Comparison of ENCODE assay signal across 10 mouse cellular contexts in the genomic region with DNA sequence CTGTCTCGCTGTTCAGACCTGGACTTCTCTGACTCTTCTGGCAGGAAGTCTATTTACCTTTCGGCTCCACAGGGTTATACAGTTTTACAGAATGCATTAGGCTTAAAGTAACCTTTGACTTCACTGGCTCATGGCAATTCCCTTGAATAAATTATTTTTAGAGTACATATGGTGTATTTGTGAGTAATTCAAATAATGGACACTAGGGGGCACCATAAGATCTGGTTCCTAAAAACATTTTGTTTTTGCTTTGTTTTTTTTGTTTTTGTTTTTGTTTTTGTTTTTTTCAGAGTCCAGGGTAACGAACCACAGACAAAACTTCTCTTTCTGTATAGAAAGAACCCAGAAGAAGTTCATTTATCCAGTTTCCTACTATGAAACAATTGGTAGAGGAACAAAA. TPM values are rescaled to one million over a fixed set of nuclear protein-coding genes. Genes with fewer than 3 reads are reported as not detected.
DNase-seq lines count a peak whose midpoint lies in the region; ATAC-seq lines count a peak whose summit lies in the region.
"Had no signal": no experiment of that assay in that cellular context is flagged by ENCODE, and none has a peak within 500 bp of the region (broad histone marks: within the 10 kb centered on the region; RNA-seq: fewer than 3 reads in every experiment).

No protein-coding gene starts in this region.

- intact Hi-C loops in gastrocnemius, postnatal 36 days (cut with DNase I) = no loop called here

- no peak overlapping the region for H3K27ac ChIP-seq in hindbrain, embryonic 11.5 days (ENCODE audit: low read depth, low read length)
- H3K27ac ChIP-seq in hindbrain, embryonic 10.5 days = no peak overlapping the region
- H3K27ac ChIP-seq in kidney, embryonic 14.5 days (ENCODE audit: low read depth, low read length) = no peak overlapping the region
- H3K27ac ChIP-seq: lung, embryonic 15.5 days had no signal

- 48% methylated on average over 3 of the region's 3 CpGs for WGBS in hindbrain, embryonic 11.5 days
- 54% methylated on average over 3 of the region's 3 CpGs for WGBS in hindbrain, embryonic 10.5 days
- WGBS in kidney, embryonic 14.5 days = 38% methylated on average over 3 of the region's 3 CpGs

- H3K9ac ChIP-seq in hindbrain, embryonic 11.5 days (ENCODE audit: low read depth, low read length) = no peak overlapping the region
- no peak overlapping the region for H3K9ac ChIP-seq in kidney, embryonic 14.5 days (ENCODE audit: low read depth, low read length)
- H3K9ac ChIP-seq: lung, embryonic 15.5 days had no signal

- H3K9me3 ChIP-seq in hindbrain, embryonic 11.5 days (ENCODE audit: control insufficient read depth, low read length) = no peaks in the 10 kb centered on the region
- H3K9me3 ChIP-seq in hindbrain, embryonic 10.5 days = no peaks in the 10 kb centered on the region
- no peaks in the 10 kb centered on the region for H3K9me3 ChIP-seq in kidney, embryonic 14.5 days (ENCODE audit: control insufficient read depth, low read length)
- H3K9me3 ChIP-seq: lung, embryonic 15.5 days had no signal

- H3K4me3 ChIP-seq in hindbrain, embryonic 11.5 days (ENCODE audit: low read depth, low read length) = no peak overlapping the region
- no peak overlapping the region for H3K4me3 ChIP-seq in hindbrain, embryonic 10.5 days
- no peak overlapping the region for H3K4me3 ChIP-seq in kidney, embryonic 14.5 days (ENCODE audit: low read length)
- H3K4me3 ChIP-seq: lung, embryonic 15.5 days had no signal

- ATAC-seq in hindbrain, embryonic 11.5 days (ENCODE audit: low FRiP score) = no peak
- ATAC-seq in kidney, embryonic 14.5 days (ENCODE audit: low FRiP score, low TSS enrichment) = no peak

- H3K36me3 ChIP-seq in hindbrain, embryonic 11.5 days (ENCODE audit: control insufficient read depth, insufficient read depth, low read length) = no peaks in the 10 kb centered on the region
- H3K36me3 ChIP-seq in hindbrain, embryonic 10.5 days = no peaks in the 10 kb centered on the region
- no peaks in the 10 kb centered on the region for H3K36me3 ChIP-seq in kidney, embryonic 14.5 days (ENCODE audit: control insufficient read depth, insufficient read depth, low read length)
- H3K36me3 ChIP-seq: lung, embryonic 15.5 days had no signal

- H3K4me2 ChIP-seq in hindbrain, embryonic 11.5 days (replicated peaks; ENCODE audit: low read depth, low read length) = no peak overlapping the region
- H3K4me2 ChIP-seq in kidney, embryonic 14.5 days (replicated peaks; ENCODE audit: low read depth, low read length) = no peak overlapping the region
- H3K4me2 ChIP-seq: lung, embryonic 15.5 days had no signal

- no peaks in the 10 kb centered on the region for H3K4me1 ChIP-seq in hindbrain, embryonic 11.5 days (replicated peaks; ENCODE audit: control insufficient read depth, insufficient read depth, low read length)
- H3K4me1 ChIP-seq in hindbrain, embryonic 10.5 days (replicated peaks) = no peaks in the 10 kb centered on the region
- H3K4me1 ChIP-seq in kidney, embryonic 14.5 days (ENCODE audit: control insufficient read depth, insufficient read depth, low read length) = no peaks in the 10 kb centered on the region
- H3K4me1 ChIP-seq: lung, embryonic 15.5 days had no signal

- H3K27me3 ChIP-seq in hindbrain, embryonic 11.5 days (ENCODE audit: control insufficient read depth, insufficient read depth, low read length) = no peaks in the 10 kb centered on the region
- H3K27me3 ChIP-seq in hindbrain, embryonic 10.5 days (ENCODE audit: insufficient read depth, poor library complexity, severe bottlenecking) = no peaks in the 10 kb centered on the region
- no peaks in the 10 kb centered on the region for H3K27me3 ChIP-seq in kidney, embryonic 14.5 days (ENCODE audit: control insufficient read depth, insufficient read depth, low read length)
- H3K27me3 ChIP-seq: lung, embryonic 15.5 days had no signal

- peak; percentile 63 for DNase-seq in hindbrain, embryonic 11.5 days (ENCODE audit: low spot score)
- no peak for DNase-seq in hindbrain, embryonic 10.5 days (ENCODE audit: low spot score)
- DNase-seq in thymus, postnatal 0 days (ENCODE audit: low spot score) = peak; percentile 53
- DNase-seq in thymus, postnatal 14 days = no peak
- peak; percentile 43 for DNase-seq in forelimb bud, embryonic 11.5 days (ENCODE audit: low read depth, low spot score)
- no peak for DNase-seq in gastrocnemius, postnatal 36 days
- no peak for DNase-seq in spleen, adult 12 weeks (ENCODE audit: low spot score)
- DNase-seq: heart, postnatal 10 days had no signal

RNA-seq across cellular contexts. Expression of gene Otulin, which starts 17.2 kb away (rescaled TPM):
- 31.8 and 32.0 TPM in 2 replicates for polyA plus RNA-seq in hindbrain, embryonic 11.5 days (2014; fragmentation: Nextera tagmentation; extraction: Ambion mirVana)
- polyA plus RNA-seq in hindbrain, embryonic 10.5 days (2016; fragmentation: Nextera tagmentation; extraction: Ambion mirVana) = 28.1 TPM in 2 replicates
- polyA plus RNA-seq in thymus, postnatal 0 days (2015; fragmentation: Nextera tagmentation; extraction: Ambion mirVana) = 50.3 and 53.0 TPM in 2 replicates
- total RNA-seq in gastrocnemius, postnatal 36 days (2021) = 10 to 100 TPM; 17.7 to 20.7 TPM
- polyA plus RNA-seq in kidney, embryonic 14.5 days (2014; fragmentation: Nextera tagmentation; extraction: Ambion mirVana) = 38.5 and 41.3 TPM in 2 replicates

RNA-seq across cellular contexts. Expression of gene Otulinl, which starts 33.7 kb away (rescaled TPM):
- 6.9 and 9.7 TPM in 2 replicates for polyA plus RNA-seq in hindbrain, embryonic 11.5 days (2014; fragmentation: Nextera tagmentation; extraction: Ambion mirVana)
- 6.4 and 8.2 TPM in 2 replicates for polyA plus RNA-seq in hindbrain, embryonic 10.5 days (2016; fragmentation: Nextera tagmentation; extraction: Ambion mirVana)
- polyA plus RNA-seq in thymus, postnatal 0 days (2015; fragmentation: Nextera tagmentation; extraction: Ambion mirVana) = 75.9 and 97.4 TPM in 2 replicates
- total RNA-seq in gastrocnemius, postnatal 36 days (2021) = 1 to 10 TPM in 1 of 2 experiments, under 1 TPM in 1; 0.91 to 1.4 TPM
- polyA plus RNA-seq in kidney, embryonic 14.5 days (2014; fragmentation: Nextera tagmentation; extraction: Ambion mirVana) = 25.1 and 26.0 TPM in 2 replicates

Comparison
In these comparisons a context has a peak if more than half of its experiments do, and no peak if none do; other contexts are left out.
1. DNase-seq: peak in hindbrain, embryonic 11.5 days (single experiment), thymus, postnatal 0 days (single experiment) and forelimb bud, embryonic 11.5 days (single experiment); none in hindbrain, embryonic 10.5 days (single experiment), thymus, postnatal 14 days (single experiment), gastrocnemius, postnatal 36 days (0 of 2) and spleen, adult 12 weeks (single experiment).